Mouse (Mus musculus): ENCODE measurements around the gene Olfr368. TPM values are rescaled to one million over a fixed set of nuclear protein-coding genes. Genes with fewer than 3 reads are reported as not detected.

Olfr368 gene
- polyA plus RNA-seq, 1 experiment from 2014 or later = not detected

GRCm38 (mm10) chr2:37380189-37380588 lies 53.9 kb downstream of the Olfr368 start:
- peaks cover 85% of the 10 kb centered on the region for H3K36me3 ChIP-seq (replicated peaks; ENCODE audit: control insufficient read depth, insufficient read depth)
- 59% methylated on average over 2 of the region's 2 CpGs for WGBS
- no peaks in the 10 kb centered on the region for H3K9me3 ChIP-seq (ENCODE audit: control insufficient read depth, low read length)
- H3K4me1 ChIP-seq (replicated peaks; ENCODE audit: control insufficient read depth, insufficient read depth, low read length) = no peaks in the 10 kb centered on the region
- no peak overlapping the region for H3K4me3 ChIP-seq (replicated peaks; ENCODE audit: low read length)
- DNase-seq (ENCODE audit: low spot score) (peak; percentile 65), ATAC-seq (ENCODE audit: low FRiP score) (no peak)
- H3K9ac ChIP-seq = no peak overlapping the region
- H3K4me2 ChIP-seq (replicated peaks) = no peak overlapping the region
- no peaks in the 10 kb centered on the region for H3K27me3 ChIP-seq (ENCODE audit: control insufficient read depth, insufficient read depth, low read length)
- no peak overlapping the region for H3K27ac ChIP-seq

Other genes starting within 250 kb of the Olfr368 start
- not detected in 2 replicates for gene Olfr361, start 237.2 kb upstream of the Olfr368 start, polyA plus RNA-seq (2014; fragmentation: Nextera tagmentation; extraction: Ambion mirVana)
- gene Olfr362, start 208.6 kb upstream of the Olfr368 start, polyA plus RNA-seq (2014; fragmentation: Nextera tagmentation; extraction: Ambion mirVana) = not detected in 2 replicates
- gene Olfr364-ps1, start 187.2 kb upstream of the Olfr368 start, polyA plus RNA-seq (2014; fragmentation: Nextera tagmentation; extraction: Ambion mirVana) = not detected in 2 replicates
- gene Olfr365, start 138.3 kb upstream of the Olfr368 start, polyA plus RNA-seq (2014; fragmentation: Nextera tagmentation; extraction: Ambion mirVana) = not detected in 2 replicates
- not detected in 2 replicates for gene Olfr366, start 114.9 kb upstream of the Olfr368 start, polyA plus RNA-seq (2014; fragmentation: Nextera tagmentation; extraction: Ambion mirVana)
- gene Pdcl, start 32.8 kb downstream of the Olfr368 start, polyA plus RNA-seq (2014; fragmentation: Nextera tagmentation; extraction: Ambion mirVana) = 57.0 and 57.2 TPM in 2 replicates
- 25.6 and 26.0 TPM in 2 replicates for gene Rc3h2, start 96.4 kb downstream of the Olfr368 start, polyA plus RNA-seq (2014; fragmentation: Nextera tagmentation; extraction: Ambion mirVana)
- 9.5 and 9.8 TPM in 2 replicates for gene Zbtb26, start 116.6 kb downstream of the Olfr368 start, polyA plus RNA-seq (2014; fragmentation: Nextera tagmentation; extraction: Ambion mirVana)
- gene Zbtb6, start 116.7 kb downstream of the Olfr368 start, polyA plus RNA-seq (2014; fragmentation: Nextera tagmentation; extraction: Ambion mirVana) = 9.9 and 11.2 TPM in 2 replicates
- gene Rabgap1, start 116.8 kb downstream of the Olfr368 start, polyA plus RNA-seq (2014; fragmentation: Nextera tagmentation; extraction: Ambion mirVana) = 63.4 and 79.3 TPM in 2 replicates
- 26.0 and 26.1 TPM in 2 replicates for gene Gpr21, start 189.8 kb downstream of the Olfr368 start, polyA plus RNA-seq (2014; fragmentation: Nextera tagmentation; extraction: Ambion mirVana)